Mouse (Mus musculus): ENCODE results near the gene Wdr27. TPM values are rescaled to one million over a fixed set of nuclear protein-coding genes. Genes with fewer than 3 reads are reported as not detected.
"Not testable (repeated sequence)": the region's sequence is repeated elsewhere in the genome, so short reads cannot be mapped to it uniquely, and the experiment has no call there.

The Wdr27 gene
- total RNA-seq, 2 experiments from 2014 or later, result 1.2 to 2.4 TPM

- not testable (repeated sequence) for DNase-seq (ENCODE audit: extremely low spot score in 1 of 2, low spot score in 1 of 2)
Observed at GRCm38 (mm10) chr17:14935280-14935679, 7.7 kb downstream of the Wdr27 start.

- no peak for DNase-seq (ENCODE audit: extremely low spot score in 1 of 2, low spot score in 1 of 2)
Observed at GRCm38 (mm10) chr17:14931469-14931868, 11.5 kb downstream of the Wdr27 start.

GRCm38 (mm10) chr17:14930697-14931096 is 12.3 kb downstream of the Wdr27 start:
- DNase-seq (ENCODE audit: extremely low spot score in 1 of 2, low spot score in 1 of 2), result no peak

GRCm38 (mm10) chr17:14928631-14929030 is 14.3 kb downstream of the Wdr27 start:
- DNase-seq (ENCODE audit: extremely low spot score in 1 of 2, low spot score in 1 of 2), result no peak

- DNase-seq (ENCODE audit: extremely low spot score in 1 of 2, low spot score in 1 of 2), result no peak
Observed at GRCm38 (mm10) chr17:14927644-14928218, 15.2 kb downstream of the Wdr27 start.

- DNase-seq (ENCODE audit: extremely low spot score in 1 of 2, low spot score in 1 of 2), result no peak
Observed at GRCm38 (mm10) chr17:14921582-14921981, 21.4 kb downstream of the Wdr27 start.

GRCm38 (mm10) chr17:14917866-14918265 is 25.1 kb downstream of the Wdr27 start:
- DNase-seq (ENCODE audit: extremely low spot score in 1 of 2, low spot score in 1 of 2), result no peak

- no peak for DNase-seq (ENCODE audit: extremely low spot score in 1 of 2, low spot score in 1 of 2)
Observed at GRCm38 (mm10) chr17:14914401-14914800, 28.6 kb downstream of the Wdr27 start.

- DNase-seq (ENCODE audit: extremely low spot score in 1 of 2, low spot score in 1 of 2), result no peak
Observed at GRCm38 (mm10) chr17:14912981-14913380, 30.0 kb downstream of the Wdr27 start.

GRCm38 (mm10) chr17:14912420-14912819 is 30.5 kb downstream of the Wdr27 start:
- no peak for DNase-seq (ENCODE audit: extremely low spot score in 1 of 2, low spot score in 1 of 2)

GRCm38 (mm10) chr17:14910771-14911170 is 32.2 kb downstream of the Wdr27 start:
- DNase-seq (ENCODE audit: extremely low spot score in 1 of 2, low spot score in 1 of 2), result no peak

- no peak for DNase-seq (ENCODE audit: extremely low spot score in 1 of 2, low spot score in 1 of 2)
Observed at GRCm38 (mm10) chr17:14909331-14909730, 33.6 kb downstream of the Wdr27 start.

GRCm38 (mm10) chr17:14907136-14907535 is 35.8 kb downstream of the Wdr27 start:
- DNase-seq (ENCODE audit: extremely low spot score in 1 of 2, low spot score in 1 of 2), result no peak

- no peak for DNase-seq (ENCODE audit: extremely low spot score in 1 of 2, low spot score in 1 of 2)
Observed at GRCm38 (mm10) chr17:14906611-14907010, 36.3 kb downstream of the Wdr27 start.

- DNase-seq (ENCODE audit: extremely low spot score in 1 of 2, low spot score in 1 of 2), result peak; percentile 71 to 92
Observed at GRCm38 (mm10) chr17:14904637-14905265, 38.2 kb downstream of the Wdr27 start.

GRCm38 (mm10) chr17:14904206-14904605 is 38.8 kb downstream of the Wdr27 start:
- DNase-seq (ENCODE audit: extremely low spot score in 1 of 2, low spot score in 1 of 2), result no peak

- DNase-seq (ENCODE audit: extremely low spot score in 1 of 2, low spot score in 1 of 2), result no peak
Observed at GRCm38 (mm10) chr17:14903212-14903611, 39.7 kb downstream of the Wdr27 start.

GRCm38 (mm10) chr17:14898972-14899371 is 44.0 kb downstream of the Wdr27 start:
- DNase-seq (ENCODE audit: extremely low spot score in 1 of 2, low spot score in 1 of 2), result no peak

- DNase-seq (ENCODE audit: extremely low spot score in 1 of 2, low spot score in 1 of 2), result not testable (repeated sequence)
Observed at GRCm38 (mm10) chr17:14895058-14895457, 47.9 kb downstream of the Wdr27 start.

GRCm38 (mm10) chr17:14886933-14887332 is 56.0 kb downstream of the Wdr27 start:
- no peak for DNase-seq (ENCODE audit: extremely low spot score in 1 of 2, low spot score in 1 of 2)

GRCm38 (mm10) chr17:14874656-14875204 is 68.2 kb downstream of the Wdr27 start:
- no peak for DNase-seq (ENCODE audit: extremely low spot score in 1 of 2, low spot score in 1 of 2)

GRCm38 (mm10) chr17:14860220-14860619 is 82.7 kb downstream of the Wdr27 start:
- DNase-seq (ENCODE audit: extremely low spot score in 1 of 2, low spot score in 1 of 2), result no peak

Measured in layer of hippocampus, postnatal 25 days (tissue).